Mouse (Mus musculus): ENCODE measurements around the gene Dip2c.

Dip2c gene

DNA sequence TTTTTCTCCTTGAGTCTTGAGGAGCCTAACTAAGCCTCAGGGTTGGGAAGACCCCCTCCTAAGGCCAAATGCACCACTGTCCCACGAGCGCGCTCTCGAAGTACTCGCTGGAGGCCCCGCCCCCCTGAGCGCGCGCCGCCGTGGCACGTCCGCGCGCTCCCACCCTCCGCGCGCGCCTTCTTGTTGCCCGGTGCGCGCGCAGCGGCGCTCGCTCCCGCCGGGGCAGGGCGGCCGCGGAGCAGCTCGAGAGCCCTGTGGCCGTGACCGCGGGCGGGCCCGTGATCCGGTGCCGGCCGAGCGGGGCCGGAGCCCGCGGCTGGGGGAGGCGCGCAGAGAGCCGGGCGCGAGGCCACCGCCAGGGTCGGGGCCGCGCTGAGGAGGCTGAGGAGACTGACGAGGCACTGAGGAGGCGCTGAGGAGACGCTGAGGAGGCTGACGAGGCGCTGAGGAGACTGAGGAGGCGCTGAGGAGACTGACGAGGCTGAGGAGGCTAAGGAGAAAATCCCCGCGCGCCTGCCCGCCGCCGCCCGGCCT lies at the start of gene Dip2c:
Gene Dip2c, plus strand, starts transcription at position 207 of the 534 bp plus-strand sequence.
- DNase-seq: peak; percentile 94

DNA sequence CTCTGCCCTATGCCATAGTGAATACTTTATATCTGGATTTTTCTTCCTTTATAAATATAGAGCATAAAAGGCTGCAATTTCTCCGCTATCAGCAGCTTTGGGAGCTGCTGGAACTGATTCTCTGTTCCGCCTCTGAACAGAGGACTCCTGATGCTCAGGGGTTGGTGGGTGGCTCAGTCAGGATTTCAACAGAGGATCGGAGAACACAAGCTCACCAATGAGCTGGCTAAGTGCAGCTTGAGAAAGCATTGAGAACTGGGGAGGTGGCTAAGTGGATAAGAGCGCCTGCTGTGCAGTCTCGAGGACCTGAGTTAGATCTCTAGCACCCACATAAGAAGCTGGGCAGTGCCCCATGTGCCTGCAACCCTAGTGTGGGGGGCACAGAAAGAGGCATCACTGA lies 49.2 kb upstream of the Dip2c start:
- no peak for DNase-seq

DNA sequence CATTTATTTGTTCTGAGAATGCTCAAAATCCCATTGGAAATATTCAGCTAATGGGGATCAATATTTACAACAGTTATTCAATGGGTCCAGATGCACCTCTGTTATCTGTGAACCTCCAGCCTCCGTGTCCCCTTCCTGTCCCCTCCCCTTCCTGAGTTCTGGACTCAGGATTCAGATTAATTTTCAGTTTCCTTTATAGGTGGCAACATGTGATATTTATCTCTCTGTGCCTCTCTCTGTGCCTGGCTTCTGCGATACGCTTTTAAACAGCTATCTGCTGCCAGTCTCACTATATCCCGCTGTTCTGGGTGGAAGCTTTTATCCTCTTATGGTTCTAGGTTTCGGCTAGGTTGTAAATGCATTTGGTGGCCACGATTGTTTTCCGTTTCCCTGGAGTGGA lies 38.8 kb upstream of the Dip2c start:
- peak; percentile 21 for DNase-seq

DNA sequence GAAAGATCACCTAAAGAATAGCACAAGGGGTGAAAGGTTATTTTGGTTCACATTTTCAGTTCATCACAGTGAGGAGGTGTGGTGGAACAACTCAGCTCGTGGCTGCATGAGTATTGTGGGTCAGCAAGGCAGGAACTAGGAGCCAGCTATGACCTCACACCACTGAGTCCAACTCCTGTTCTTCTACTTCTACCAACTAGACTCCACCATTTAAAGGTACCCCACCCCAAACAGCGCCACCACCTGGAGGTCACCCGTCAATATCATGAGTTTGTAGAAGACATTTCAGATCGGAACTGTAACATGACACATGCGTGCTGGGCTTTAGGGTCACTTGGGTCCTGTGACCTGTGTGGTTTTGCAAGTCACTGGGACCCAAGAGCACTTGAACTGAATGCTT lies 37.2 kb upstream of the Dip2c start:
- no peak for DNase-seq

DNA sequence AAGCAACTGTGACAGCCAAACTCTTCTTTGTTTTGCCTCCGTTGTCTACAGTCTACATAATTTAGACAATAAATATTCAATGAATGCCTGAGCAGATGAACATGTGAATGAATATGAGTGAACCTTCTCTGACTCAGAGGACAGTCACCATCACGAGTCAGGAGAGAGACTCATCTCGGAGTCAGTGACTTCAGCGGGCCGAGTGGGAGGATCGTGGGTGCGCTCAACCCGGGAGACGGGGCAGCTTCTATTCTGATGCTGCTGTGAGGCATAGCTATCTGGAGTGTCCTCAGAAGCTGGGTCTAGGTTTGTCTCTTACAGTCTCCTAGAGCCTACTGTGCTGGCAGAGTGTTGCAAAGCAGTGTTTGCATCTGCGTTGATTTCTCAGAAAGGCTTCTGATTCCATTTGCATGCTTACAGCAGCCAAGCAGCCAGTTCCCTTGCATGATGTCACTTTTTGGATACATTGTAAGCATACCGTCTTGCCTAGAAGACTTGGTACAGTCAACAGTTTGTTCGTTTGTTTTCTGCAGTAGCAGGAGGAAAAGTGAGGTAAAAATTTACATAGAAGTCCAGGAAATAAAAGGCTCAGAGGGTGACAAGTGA lies 36.6 kb upstream of the Dip2c start:
- no peak for DNase-seq

DNA sequence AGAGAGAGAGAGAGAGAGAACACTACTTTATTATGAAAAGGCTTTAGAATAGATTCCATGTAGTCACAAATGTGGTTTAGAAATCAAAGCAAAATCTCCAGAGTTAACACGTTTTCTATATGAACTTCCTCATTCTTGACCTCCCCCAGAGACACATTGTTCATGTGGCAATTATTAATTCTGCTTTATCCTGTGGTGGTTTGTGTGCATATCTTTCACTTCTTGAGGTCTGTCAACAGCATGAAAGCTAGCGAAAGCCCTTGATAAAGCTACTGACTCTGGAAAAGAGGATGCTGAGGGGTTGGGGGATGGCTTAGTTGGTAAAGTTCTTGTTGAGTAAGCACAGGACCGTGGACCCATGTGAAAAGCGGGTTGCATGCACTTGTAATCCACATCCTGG lies 14.6 kb upstream of the Dip2c start:
- DNase-seq: no peak

DNA sequence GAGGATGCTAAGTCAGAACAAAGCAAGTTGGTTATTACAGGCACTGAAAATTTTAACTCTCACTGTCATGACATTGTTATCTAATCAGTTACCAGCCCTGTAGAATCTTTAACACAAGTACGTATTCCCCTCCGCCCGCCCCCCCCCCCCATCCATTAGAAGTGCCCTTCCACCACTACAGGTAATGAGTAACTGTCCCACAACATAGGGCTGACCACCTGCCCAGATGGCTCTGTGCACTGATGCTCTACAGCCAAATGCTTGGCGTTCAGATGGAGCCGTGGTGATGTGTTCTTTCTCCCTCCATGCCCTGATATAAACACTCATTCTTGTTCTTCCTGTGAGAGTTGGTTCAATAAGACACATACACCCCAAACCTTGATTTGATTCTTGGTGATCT lies 10.8 kb upstream of the Dip2c start:
- DNase-seq: no peak

DNA sequence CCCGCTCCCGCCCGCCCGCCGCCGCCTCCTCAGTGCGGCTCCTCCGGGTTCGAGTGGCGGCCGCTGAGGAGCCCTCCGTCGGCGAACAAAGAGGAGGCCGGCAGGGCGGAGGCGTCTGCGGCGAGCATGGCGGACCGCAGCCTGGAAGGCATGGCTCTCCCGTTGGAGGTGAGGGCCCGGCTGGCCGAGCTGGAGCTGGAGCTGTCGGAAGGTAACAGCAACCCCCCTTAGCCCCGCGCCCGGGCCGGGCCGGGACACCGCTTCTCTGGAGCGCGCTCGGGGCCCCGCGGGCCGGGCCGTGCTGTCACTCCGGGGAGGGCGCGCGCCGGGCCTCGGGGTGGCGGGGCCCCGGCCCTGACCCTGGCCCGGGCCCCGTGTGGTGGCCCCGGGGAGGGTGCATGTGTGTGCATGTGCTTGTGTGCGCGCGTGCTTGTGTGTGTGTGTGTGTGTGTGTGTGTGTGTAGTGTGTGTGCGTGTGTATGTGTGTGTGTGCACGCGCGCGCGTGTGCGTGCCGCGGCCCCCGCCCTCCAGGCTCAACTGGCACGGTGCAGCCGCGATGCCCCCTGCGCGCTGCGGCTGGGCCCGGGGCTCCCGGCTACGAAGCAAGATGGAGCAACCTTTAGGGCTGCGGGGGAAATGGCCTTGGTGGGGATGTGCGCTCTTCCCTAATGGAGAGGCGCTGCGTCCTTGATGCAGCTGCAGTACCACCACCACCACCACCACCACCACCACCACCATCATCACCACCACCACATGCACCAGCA lies 710 bp downstream of the Dip2c start:
- peak; percentile 34 for DNase-seq

DNA sequence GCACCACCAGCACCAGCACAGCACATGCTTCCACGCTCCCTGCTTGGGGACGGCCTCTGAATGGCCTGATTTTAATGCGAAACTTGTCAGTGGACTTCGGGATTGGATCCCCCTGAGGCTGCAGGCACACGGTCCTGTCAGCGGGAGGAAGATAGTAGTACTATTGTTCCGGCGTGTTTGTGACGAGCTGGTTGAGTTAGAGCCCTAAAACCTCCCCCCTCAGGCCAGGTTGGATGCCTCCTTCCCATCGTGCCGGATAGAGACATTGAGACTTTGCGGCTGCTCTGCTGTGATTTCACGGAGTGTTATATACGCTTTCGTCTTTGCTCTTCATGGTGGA lies 1.3 kb downstream of the Dip2c start:
- DNase-seq: no peak

DNA sequence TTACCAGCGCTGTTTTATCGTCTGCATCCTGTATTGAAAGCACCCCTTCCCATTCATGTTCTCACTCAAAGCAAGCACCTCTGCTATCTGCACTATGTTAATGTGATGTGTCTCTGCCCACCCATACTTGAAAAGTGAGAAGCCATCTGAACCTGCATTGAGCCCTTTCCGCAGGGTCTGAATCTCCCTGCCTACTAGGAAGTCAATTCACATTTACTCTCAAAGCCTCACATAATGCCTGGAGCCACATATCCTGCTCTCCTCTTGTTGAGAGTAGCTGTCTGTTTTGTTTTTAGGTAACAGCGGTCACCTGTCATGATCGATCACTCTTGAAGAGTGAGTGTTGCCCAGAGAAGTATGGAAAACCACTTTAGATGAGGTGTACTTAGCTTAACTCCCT lies 2.3 kb downstream of the Dip2c start:
- DNase-seq: no peak

DNA sequence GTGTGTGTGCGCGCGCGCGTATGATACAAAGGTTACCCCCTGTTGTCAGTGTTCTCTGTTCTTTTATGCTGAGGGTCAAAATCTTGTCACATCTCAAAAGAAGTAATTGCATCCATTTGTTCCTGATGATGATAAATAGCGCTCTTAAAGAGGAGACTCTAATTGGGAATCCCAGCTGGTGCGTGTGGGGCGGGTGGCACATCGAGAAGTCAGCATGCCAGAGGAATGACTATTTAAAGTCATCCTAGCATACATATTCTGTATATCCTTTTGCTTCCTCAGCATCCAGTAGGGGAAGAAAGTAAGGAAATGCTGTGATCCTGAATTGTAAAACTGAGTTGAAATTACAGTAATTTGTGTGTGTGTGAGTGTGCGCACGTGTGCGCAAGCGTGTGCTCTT lies 6.7 kb downstream of the Dip2c start:
- DNase-seq: no peak

DNA sequence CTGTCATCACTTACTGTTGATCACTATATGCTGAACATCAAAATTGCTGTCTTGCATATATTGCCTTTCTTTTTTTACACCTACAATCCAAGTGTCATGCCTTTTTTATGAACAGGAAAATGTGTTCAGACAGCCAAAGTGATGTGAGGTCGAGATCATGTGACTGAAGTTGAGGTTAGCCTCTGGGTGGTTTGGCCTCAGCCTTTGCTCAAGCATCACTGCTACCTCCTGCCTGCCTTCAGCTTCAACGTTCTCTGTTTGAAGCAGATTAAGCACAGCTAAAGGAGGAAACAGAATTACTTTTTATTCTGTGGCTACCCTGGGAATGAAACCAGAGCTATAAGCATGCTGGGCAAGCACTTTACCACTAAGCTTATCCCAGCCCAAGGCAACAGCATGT lies 13.6 kb downstream of the Dip2c start:
- no peak for DNase-seq

DNA sequence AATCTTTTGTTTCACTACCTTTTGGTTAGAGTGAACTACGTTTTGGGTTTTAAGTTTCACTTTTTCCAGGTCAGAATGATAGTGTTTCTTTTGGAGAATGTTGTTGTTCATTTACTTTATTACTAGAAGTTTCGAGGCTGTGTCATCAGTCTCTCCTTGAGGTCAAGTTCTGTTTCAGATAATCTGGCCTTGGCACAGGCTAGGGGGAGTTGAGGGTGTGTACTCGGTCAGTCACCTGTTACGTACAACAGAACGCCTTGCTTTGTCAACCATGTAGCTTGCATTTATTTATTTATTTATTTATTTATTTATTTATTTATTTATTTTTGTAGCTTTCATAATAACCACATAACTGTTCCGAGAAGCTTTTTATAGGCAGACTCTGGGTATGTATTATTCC lies 20.0 kb downstream of the Dip2c start:
- no peak for DNase-seq

DNA sequence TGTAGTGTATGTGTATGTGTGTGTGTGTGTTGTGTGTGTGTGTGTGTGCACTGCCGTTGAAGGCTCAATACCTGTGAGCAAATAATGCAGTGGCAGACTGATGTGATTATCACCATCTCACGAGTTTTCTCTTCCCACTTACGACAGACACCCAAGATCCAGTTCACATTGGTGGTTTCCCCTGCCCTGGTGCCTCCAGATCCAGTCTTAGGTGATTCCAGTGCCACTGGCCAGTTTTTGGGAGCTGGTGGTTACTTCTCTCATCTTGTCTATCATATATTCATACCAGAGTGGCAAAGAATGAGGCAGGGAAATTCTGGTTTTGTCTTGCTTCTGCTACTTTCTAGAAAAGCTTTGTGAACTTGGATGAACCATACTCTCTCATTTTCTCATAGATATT lies 20.9 kb downstream of the Dip2c start:
- DNase-seq: no peak

DNA sequence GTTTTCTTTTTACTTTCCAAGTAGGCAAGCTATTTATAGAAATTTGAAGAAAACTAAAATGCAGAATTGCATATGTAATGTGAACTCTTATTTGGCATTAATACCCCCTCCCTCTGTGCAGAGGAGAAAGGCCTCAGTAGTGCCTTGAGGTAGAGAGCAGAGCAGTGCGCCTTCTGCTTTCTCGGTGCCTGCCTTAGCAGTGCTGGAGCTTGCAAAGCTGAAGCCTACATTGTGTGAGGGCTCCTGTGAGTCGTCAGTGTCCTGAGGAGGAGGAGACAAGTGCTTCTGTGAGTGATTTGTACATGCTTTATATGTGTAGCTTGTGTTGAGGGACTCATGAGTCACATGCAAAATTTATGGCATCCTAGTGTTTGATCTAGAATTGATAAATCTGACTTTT lies 21.4 kb downstream of the Dip2c start:
- DNase-seq: no peak

DNA sequence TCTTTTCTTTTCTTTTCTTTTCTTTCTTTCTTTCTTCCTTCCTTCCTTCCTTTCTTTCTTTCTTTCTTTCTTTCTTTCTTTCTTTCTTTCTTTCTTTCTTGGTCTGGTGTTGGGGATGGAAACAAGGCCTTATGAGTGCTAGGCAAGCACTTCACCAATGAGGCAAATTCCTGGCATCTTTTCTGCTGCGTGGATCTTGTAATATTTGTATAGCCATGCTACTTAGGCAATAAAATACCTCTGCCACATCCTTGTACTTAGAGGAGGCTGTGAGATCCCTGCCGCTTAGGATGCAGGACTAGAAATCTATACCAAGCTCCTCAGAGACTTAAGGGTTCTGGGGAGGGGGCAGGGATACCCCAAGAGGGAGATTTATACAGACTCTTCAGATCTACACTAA lies 23.3 kb downstream of the Dip2c start:
- DNase-seq: peak; percentile 71

DNA sequence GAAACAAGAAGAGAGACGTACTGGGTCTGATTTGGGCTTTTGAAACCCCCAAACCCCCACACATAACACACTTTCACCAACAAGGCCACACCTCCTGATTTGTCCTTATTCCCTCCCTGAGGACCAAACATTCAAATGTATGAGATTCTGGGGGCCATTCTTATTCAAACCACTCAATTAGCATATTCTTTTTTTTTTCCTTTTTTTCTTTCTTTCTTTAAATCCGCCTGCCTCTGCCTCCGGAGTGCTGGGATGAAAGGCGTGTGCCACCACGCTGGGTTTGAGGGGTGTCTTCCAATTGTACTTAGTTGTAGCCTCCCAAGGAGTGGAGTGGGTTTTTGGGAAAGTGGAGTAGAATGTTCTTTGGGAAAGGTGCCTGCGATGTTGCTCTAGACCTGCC lies 32.5 kb downstream of the Dip2c start:
- DNase-seq: no peak

DNA sequence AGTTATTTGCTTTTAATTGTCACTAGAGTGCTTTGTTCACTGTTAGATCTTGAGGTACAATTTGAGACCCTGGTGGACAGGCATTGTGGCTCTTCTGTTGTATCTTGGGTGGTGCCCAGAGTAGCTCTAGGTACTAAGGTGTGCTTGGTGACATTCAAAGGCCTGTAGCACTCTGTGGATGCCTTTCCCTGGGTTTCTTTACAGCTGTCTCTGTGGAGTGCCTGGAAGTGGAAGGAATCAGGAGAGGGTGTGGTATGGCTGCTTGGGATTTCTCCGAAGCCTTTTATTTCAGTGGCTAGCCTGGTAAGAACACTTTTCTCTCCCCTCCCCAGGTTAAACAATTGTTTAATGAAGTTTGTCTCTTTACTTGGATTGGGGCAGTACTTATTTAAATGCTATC lies 34.5 kb downstream of the Dip2c start:
- DNase-seq: no peak

DNA sequence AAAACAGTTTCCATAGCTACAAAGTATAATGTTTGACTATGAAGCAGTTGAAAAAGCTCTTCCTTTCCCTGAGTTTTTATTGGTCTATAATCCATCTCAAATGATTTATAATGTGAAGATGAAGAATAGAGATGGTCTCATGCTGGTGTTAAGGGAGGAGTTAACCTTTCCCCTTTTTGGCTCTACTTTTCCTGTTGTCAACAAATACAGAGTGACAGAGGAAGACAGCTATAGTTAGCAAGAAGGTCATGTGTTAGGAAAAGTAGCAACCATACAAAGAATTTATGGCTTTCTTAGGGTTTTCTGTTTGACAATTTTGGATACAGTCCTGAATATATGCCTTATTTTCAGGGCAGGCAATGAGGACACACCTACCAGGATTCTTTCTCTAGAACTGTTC lies 36.6 kb downstream of the Dip2c start:
- DNase-seq: no peak

DNA sequence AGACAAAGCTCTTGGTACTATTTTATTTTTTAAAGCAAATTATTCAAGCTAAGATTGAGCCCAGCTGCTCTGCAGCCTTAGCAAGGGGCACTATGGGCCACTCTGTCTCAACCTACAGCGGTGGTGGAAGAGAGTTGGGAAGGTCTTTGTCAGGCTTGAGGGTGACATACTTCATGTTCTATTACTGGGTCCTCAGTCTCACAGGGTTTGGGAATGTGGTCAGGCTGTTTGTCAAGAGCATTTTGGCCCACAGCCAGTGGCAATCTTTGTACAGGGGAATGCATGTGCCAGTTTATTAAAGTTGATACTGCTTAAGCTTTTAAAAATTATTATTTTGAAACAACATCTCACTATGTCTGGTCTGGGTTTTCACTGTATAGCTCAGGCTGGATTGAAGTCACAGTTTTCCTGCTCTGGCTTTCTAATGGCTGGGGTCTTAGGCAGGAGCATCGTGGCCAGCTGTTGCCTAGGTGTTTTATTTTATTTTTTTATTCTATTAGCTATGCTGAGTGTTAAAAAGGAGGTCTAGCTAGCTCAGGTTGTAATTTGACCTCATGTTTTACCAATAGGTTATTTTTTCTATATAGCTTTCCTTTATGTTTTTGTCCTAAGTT lies 37.9 kb downstream of the Dip2c start:
- DNase-seq: peak; percentile 64

DNA sequence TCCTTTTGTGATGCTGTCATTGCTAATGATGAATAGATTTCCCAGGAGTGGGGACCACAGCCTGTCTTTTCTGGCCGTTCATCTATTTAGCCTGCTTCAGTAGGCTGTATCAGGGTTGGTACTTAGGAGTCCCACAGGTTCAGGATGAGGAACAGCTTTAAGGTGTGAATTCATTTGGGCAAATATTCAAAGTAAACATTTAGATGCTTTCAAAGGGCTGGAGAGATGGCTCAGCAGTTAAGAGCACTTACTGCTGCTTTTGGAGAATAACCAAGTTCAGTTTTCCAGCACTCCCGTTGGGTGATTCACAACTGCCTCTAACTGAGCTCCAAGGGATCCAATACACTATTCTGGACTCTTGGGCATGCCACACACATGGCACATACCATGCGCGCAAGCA lies 38.4 kb downstream of the Dip2c start:
- peak; percentile 42 for DNase-seq

DNA sequence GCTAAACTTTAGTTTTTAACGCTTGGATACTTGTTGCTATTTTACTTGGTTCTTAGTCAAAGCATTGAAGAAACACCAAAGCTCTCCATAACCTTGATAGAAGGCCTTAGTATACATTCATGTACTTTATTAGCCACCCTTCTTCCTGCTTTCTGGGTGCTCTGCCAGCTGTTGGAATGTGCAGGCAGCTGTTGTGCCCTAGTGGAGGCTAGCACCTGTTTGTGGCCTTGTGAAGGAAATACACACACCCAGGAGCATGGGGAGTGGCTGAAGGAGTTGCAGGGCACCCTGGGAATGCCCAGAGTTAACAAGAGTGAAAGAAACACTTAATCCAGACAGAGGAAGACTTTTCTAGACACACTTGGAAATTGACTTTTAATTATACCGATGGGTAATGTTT lies 43.4 kb downstream of the Dip2c start:
- DNase-seq: no peak

DNA sequence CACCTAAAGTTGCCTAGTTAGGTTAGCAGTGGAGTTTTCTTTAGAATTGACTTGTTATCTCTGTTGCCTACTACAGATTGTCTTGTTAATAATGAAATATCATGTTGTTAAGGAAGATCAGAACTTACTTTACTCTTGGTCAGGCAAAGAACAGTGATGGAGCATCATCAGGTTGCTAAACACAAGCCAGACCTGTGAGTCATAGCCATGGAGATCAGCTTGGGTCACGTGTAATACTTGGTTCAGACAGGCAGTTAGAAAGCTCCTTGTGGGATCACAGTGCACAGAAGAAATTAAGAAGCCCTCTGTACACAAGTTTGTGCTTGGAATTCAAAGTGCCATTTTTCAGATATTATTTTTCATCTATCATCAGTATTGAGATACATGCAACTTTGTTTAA lies 48.9 kb downstream of the Dip2c start:
- DNase-seq: no peak

DNA sequence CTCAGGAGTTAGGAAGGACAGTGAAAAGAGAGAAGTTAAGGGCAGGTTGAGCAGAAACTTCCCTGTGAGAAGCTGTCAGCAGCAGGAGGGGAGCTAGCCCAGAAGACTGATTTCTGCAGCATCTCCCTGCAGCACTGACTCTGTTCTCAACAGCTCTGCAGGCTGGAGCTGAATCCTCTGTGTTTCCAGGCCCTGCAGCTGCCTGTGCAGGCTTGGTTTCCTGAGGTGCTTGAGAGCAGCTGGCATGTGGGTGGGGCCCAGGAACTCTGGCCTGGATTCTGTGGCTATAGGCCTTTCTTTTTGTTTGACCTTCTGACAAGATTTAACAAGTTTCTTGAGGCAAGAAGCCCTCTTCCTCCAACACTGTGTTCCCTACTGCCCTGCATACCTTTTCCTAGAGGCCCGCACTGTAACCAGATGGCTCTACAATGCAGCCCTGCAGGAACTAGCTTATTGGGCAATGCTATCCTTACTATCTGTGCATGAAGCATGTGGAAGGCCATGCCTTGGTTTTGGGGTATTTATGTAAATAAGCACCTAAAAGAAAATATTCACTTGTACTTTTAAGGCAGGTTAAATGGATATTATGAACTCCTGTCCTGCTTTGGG lies 53.1 kb downstream of the Dip2c start:
- peak; percentile 55 for DNase-seq

All from lung, postnatal 36 days (tissue).